ENCODE assay signal across 13 mouse cellular contexts in the genomic region with DNA sequence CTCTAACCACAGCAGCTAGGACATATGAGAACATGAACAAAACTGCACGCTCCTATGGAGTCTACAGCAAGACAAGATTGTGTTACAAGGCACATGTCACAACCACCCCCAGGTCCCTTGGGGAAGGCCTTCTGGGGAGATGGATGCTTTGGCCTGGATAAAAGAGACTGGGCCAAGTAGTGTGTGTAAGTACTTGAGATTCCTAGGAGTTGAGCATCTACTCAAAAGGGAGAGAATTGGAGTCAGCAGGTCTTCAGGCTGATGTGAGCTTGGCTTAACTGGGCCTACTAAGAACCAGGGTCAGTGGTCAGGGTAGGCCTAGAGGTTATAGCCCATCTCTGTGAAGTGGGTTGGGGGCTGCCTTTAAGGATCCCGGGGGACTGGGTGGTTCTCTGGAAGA.
A peak's percentile ranks its signal among the peaks of the same experiment; 100 is the strongest.
DNase-seq lines count a peak whose midpoint lies in the region; ATAC-seq lines count a peak whose summit lies in the region.
"Had no signal": no experiment of that assay in that cellular context is flagged by ENCODE, and none has a peak within 500 bp of the region (broad histone marks: within the 10 kb centered on the region; RNA-seq: fewer than 3 reads in every experiment).

No protein-coding gene starts in this region.

- no peak overlapping the region for H3K4me2 ChIP-seq in heart, embryonic 16.5 days (ENCODE audit: low read depth, low read length)
- no peak overlapping the region for H3K4me2 ChIP-seq in kidney, embryonic 14.5 days (replicated peaks; ENCODE audit: low read depth, low read length)
- no peak overlapping the region for H3K4me2 ChIP-seq in limb, embryonic 15.5 days
- H3K4me2 ChIP-seq: forebrain, embryonic 13.5 days; hindbrain, embryonic 15.5 days had no signal

- no peak overlapping the region for H3K9ac ChIP-seq in heart, embryonic 16.5 days (ENCODE audit: low read length)
- H3K9ac ChIP-seq in kidney, embryonic 14.5 days (ENCODE audit: low read depth, low read length), result no peak overlapping the region
- no peak overlapping the region for H3K9ac ChIP-seq in limb, embryonic 15.5 days
- H3K9ac ChIP-seq: forebrain, embryonic 13.5 days; forebrain, postnatal 0 days; hindbrain, embryonic 15.5 days had no signal

- H3K9me3 ChIP-seq in heart, embryonic 16.5 days (replicated peaks; ENCODE audit: control insufficient read depth, low read length), result no peaks in the 10 kb centered on the region
- no peaks in the 10 kb centered on the region for H3K9me3 ChIP-seq in kidney, embryonic 14.5 days (ENCODE audit: control insufficient read depth, low read length)
- no peaks in the 10 kb centered on the region for H3K9me3 ChIP-seq in limb, embryonic 15.5 days
- H3K9me3 ChIP-seq in limb, embryonic 10.5 days (replicated peaks), result no peaks in the 10 kb centered on the region
- H3K9me3 ChIP-seq: embryonic facial prominence, embryonic 10.5 days; forebrain, embryonic 13.5 days; hindbrain, embryonic 15.5 days had no signal

- peak; percentile 20; the same call in 1 of the 2 replicates for ATAC-seq in heart, embryonic 16.5 days (replicated peaks; ENCODE audit: extremely low read depth, insufficient read depth, low FRiP score)
- ATAC-seq in kidney, embryonic 14.5 days (ENCODE audit: low FRiP score, low TSS enrichment), result no peak
- ATAC-seq in limb, embryonic 15.5 days (ENCODE audit: insufficient number of reproducible peaks, low FRiP score, low TSS enrichment, low read depth), result no peak
- ATAC-seq: forebrain, embryonic 13.5 days; forebrain, postnatal 0 days had no signal

- intact Hi-C loops in heart, postnatal 36 days (cut with DNase I), result no loop called here

- no peak overlapping the region for H3K4me3 ChIP-seq in heart, embryonic 16.5 days (ENCODE audit: low read length)
- no peak overlapping the region for H3K4me3 ChIP-seq in kidney, embryonic 14.5 days (ENCODE audit: low read length)
- H3K4me3 ChIP-seq in limb, embryonic 15.5 days, result no peak overlapping the region
- H3K4me3 ChIP-seq in limb, embryonic 10.5 days, result no peak overlapping the region
- H3K4me3 ChIP-seq: forebrain, embryonic 13.5 days; hindbrain, embryonic 15.5 days had no signal

- H3K36me3 ChIP-seq in heart, embryonic 16.5 days (ENCODE audit: control insufficient read depth, insufficient read depth), result no peaks in the 10 kb centered on the region
- no peaks in the 10 kb centered on the region for H3K36me3 ChIP-seq in kidney, embryonic 14.5 days (ENCODE audit: control insufficient read depth, insufficient read depth, low read length)
- H3K36me3 ChIP-seq in limb, embryonic 15.5 days, result no peaks in the 10 kb centered on the region
- H3K36me3 ChIP-seq in limb, embryonic 10.5 days, result no peaks in the 10 kb centered on the region
- H3K36me3 ChIP-seq: embryonic facial prominence, embryonic 10.5 days; hindbrain, embryonic 15.5 days had no signal

- H3K27ac ChIP-seq in heart, embryonic 16.5 days (ENCODE audit: low read length), result no peak overlapping the region; the same call in 1 of the 2 replicates
- peak overlapping the region; percentile 90 for H3K27ac ChIP-seq in kidney, embryonic 14.5 days (ENCODE audit: low read depth, low read length)
- peak overlapping the region; percentile 65; the same call in 1 of the 2 replicates for H3K27ac ChIP-seq in limb, embryonic 15.5 days
- H3K27ac ChIP-seq in limb, embryonic 10.5 days, result no peak overlapping the region
- H3K27ac ChIP-seq: forebrain, embryonic 13.5 days; hindbrain, embryonic 15.5 days had no signal

- no peaks in the 10 kb centered on the region for H3K27me3 ChIP-seq in heart, embryonic 16.5 days (ENCODE audit: control insufficient read depth, insufficient read depth, low read length)
- H3K27me3 ChIP-seq in kidney, embryonic 14.5 days (ENCODE audit: control insufficient read depth, insufficient read depth, low read length), result no peaks in the 10 kb centered on the region
- no peaks in the 10 kb centered on the region for H3K27me3 ChIP-seq in limb, embryonic 15.5 days
- H3K27me3 ChIP-seq in limb, embryonic 10.5 days (ENCODE audit: low read depth, poor library complexity, severe bottlenecking), result no peaks in the 10 kb centered on the region
- H3K27me3 ChIP-seq: forebrain, embryonic 13.5 days; hindbrain, embryonic 15.5 days had no signal

- 83% methylated on average over 2 of the region's 2 CpGs for WGBS in heart, embryonic 16.5 days
- 97% methylated on average over 2 of the region's 2 CpGs for WGBS in kidney, embryonic 14.5 days
- 91% methylated on average over 2 of the region's 2 CpGs for WGBS in limb, embryonic 15.5 days
- WGBS in limb, embryonic 10.5 days, result 86% methylated on average over 2 of the region's 2 CpGs

- peaks cover 6% of the 10 kb centered on the region for H3K4me1 ChIP-seq in heart, embryonic 16.5 days (ENCODE audit: control insufficient read depth, insufficient read depth, low read length)
- peaks cover 21% of the 10 kb centered on the region for H3K4me1 ChIP-seq in kidney, embryonic 14.5 days (ENCODE audit: control insufficient read depth, insufficient read depth, low read length)
- H3K4me1 ChIP-seq in limb, embryonic 15.5 days, result peaks cover 7% of the 10 kb centered on the region
- H3K4me1 ChIP-seq in limb, embryonic 10.5 days, result peaks cover 16% of the 10 kb centered on the region
- H3K4me1 ChIP-seq: forebrain, embryonic 13.5 days; hindbrain, embryonic 15.5 days had no signal

- no peak for DNase-seq in heart, postnatal 36 days
- no peak for DNase-seq in kidney, postnatal 4 days
- no peak for DNase-seq in limb, embryonic 10.5 days (ENCODE audit: low spot score)
- DNase-seq: cerebellum, adult 2 months; cerebellum, postnatal 10 days; forebrain, postnatal 0 days; gastrocnemius, postnatal 36 days had no signal

Comparison
In these comparisons a context has a peak if more than half of its experiments do, and no peak if none do; other contexts are left out.
1. H3K27ac ChIP-seq: peak in kidney, embryonic 14.5 days (single experiment) and limb, embryonic 15.5 days (single experiment); none in heart, embryonic 16.5 days (single experiment) and limb, embryonic 10.5 days (single experiment).